Mouse (Mus musculus) cerebellum, adult 2 months (tissue): ENCODE measurements at regions not wholly inside any gene's neighbourhood (a gene's known extent, or its start where the extent isn't known, plus 50 kb on each side); places are given as distances from the start of the nearest gene placed in this dataset.

Experiments
- DNase-seq, 2 experiments: peaks; one replicate each; pipeline ENCODE4 v3.0.0; 2021
- H3K27ac ChIP-seq: fragments of 200-500 bp; 2 replicates; pipeline ENCODE4 v1.5.1; 2012; ENCODE audit warnings: low read length, control low read depth, inconsistent platforms; ENCODE audit not compliant: insufficient read depth
- H3K27me3 ChIP-seq: fragments of 200-500 bp; 2 replicates; pipeline ENCODE4 v1.6.1; 2012; ENCODE audit warnings: inconsistent platforms, mild to moderate bottlenecking, low read length, moderate library complexity; ENCODE audit not compliant: control insufficient read depth, insufficient read depth
- H3K4me1 ChIP-seq: fragments of 200-500 bp; 2 replicates; pipeline ENCODE4 v1.6.1; 2011; ENCODE audit warnings: low read length; ENCODE audit not compliant: control insufficient read depth, insufficient read depth
- H3K4me3 ChIP-seq: fragments of 200-500 bp; replicated peaks from 2 replicates; pipeline ENCODE3; 2011; ENCODE audit warnings: mild to moderate bottlenecking, low read depth, low read length, control low read depth; ENCODE audit not compliant: insufficient read depth
- CTCF ChIP-seq: fragments of 200-500 bp; IDR thresholded peaks from 2 replicates; pipeline ENCODE4 v1.5.1; 2011; ENCODE audit warnings: low read depth, mild to moderate bottlenecking, control low read depth, low read length, moderate library complexity, borderline replicate concordance; ENCODE audit not compliant: insufficient read depth
- POLR2A ChIP-seq: fragments of 200-500 bp; IDR thresholded peaks from 2 replicates; pipeline ENCODE4 v1.6.1; 2011; ENCODE audit warnings: low read length, control low read depth, borderline replicate concordance; ENCODE audit not compliant: insufficient read depth
- WGBS: fragments of 180-500 bp; shearing (Covaris S2); methylation state at CpG from one replicate; pipeline ENCODE4 v1.1.7; 2018; 5-methylcytosine and 5-hydroxymethylcytosine counted together

GRCm38 (mm10) chr12:13094111-13094851, 152.6 kb upstream of the Mycn start:
- Histone ChIP-seq H3K4me1 (no peaks in the 10 kb centered on the region), H3K27me3 (no peaks in the 10 kb centered on the region), H3K27ac (no peak overlapping the region), H3K4me3 (no peak overlapping the region)
- DNase-seq = no peak
- no peak for TF ChIP-seq CTCF
- TF ChIP-seq POLR2A = no peak
- 67% methylated on average over 9 of the region's 9 CpGs for WGBS

GRCm38 (mm10) chr12:13085951-13086350, 144.2 kb upstream of the Mycn start:
- no peak overlapping the region for H3K4me3 ChIP-seq
- TF ChIP-seq POLR2A = no peak
- no peak for TF ChIP-seq CTCF
- 73% methylated on average over 9 of the region's 9 CpGs for WGBS

GRCm38 (mm10) chr12:13085484-13085883, 143.8 kb upstream of the Mycn start:
- Histone ChIP-seq H3K27me3 (no peaks in the 10 kb centered on the region; the same call in 1 of the 2 replicates), H3K4me1 (no peaks in the 10 kb centered on the region), H3K4me3 (no peak overlapping the region), H3K27ac (no peak overlapping the region)
- DNase-seq = no peak
- WGBS = 97% methylated on average over 6 of the region's 6 CpGs
- TF ChIP-seq CTCF (no peak), POLR2A (no peak)

More at GRCm38 (mm10) chr12:13085951-13086350, 144.2 kb upstream of the Mycn start:
- no peak overlapping the region for H3K27ac ChIP-seq
- H3K27me3 ChIP-seq = no peaks in the 10 kb centered on the region; the same call in 1 of the 2 replicates
- no peaks in the 10 kb centered on the region for H3K4me1 ChIP-seq
- DNase-seq = no peak

- DNase-seq = peak in 1 of 2 experiments; percentile 15
- Histone ChIP-seq H3K27ac (no peak overlapping the region), H3K4me3 (no peak overlapping the region), H3K4me1 (no peaks in the 10 kb centered on the region), H3K27me3 (no peaks in the 10 kb centered on the region; the same call in 1 of the 2 replicates)
- WGBS = 22% methylated on average over 8 of the region's 8 CpGs
- TF ChIP-seq CTCF (no peak), POLR2A (no peak)
These were observed 141.8 kb upstream of the Mycn start for GRCm38 (mm10) chr12:13083337-13084054.

GRCm38 (mm10) chr12:13080791-13081190, 139.1 kb upstream of the Mycn start:
- no peak overlapping the region for H3K4me3 ChIP-seq
- no peaks in the 10 kb centered on the region for H3K4me1 ChIP-seq
- H3K27me3 ChIP-seq = no peaks in the 10 kb centered on the region; the same call in 1 of the 2 replicates
- no peak overlapping the region for H3K27ac ChIP-seq
- TF ChIP-seq POLR2A = no peak
- DNase-seq = no peak
- 71% methylated on average over 5 of the region's 5 CpGs for WGBS

GRCm38 (mm10) chr12:13079832-13080231, 138.1 kb upstream of the Mycn start:
- H3K4me3 ChIP-seq = no peak overlapping the region
- no peaks in the 10 kb centered on the region for H3K4me1 ChIP-seq
- H3K27me3 ChIP-seq = no peaks in the 10 kb centered on the region
- TF ChIP-seq CTCF (no peak), POLR2A (no peak)
- no peak overlapping the region for H3K27ac ChIP-seq
- 90% methylated on average over 3 of the region's 3 CpGs for WGBS
- DNase-seq = no peak

GRCm38 (mm10) chr12:13077689-13078088, 136.0 kb upstream of the Mycn start:
- no peak for DNase-seq
- H3K27ac ChIP-seq = no peak overlapping the region
- WGBS = 11% methylated on average over 4 of the region's 4 CpGs
- H3K4me3 ChIP-seq = no peak overlapping the region
- H3K4me1 ChIP-seq = no peaks in the 10 kb centered on the region
- no peaks in the 10 kb centered on the region for H3K27me3 ChIP-seq
- TF ChIP-seq CTCF (no peak), POLR2A (no peak)

- TF ChIP-seq CTCF (no peak), POLR2A (no peak)
- WGBS = 67% methylated on average over 3 of the region's 3 CpGs
These were observed 135.1 kb upstream of the Mycn start for GRCm38 (mm10) chr12:13076699-13077287.

More at GRCm38 (mm10) chr12:13076699-13077287, 135.1 kb upstream of the Mycn start:
- Histone ChIP-seq H3K27ac (no peak overlapping the region), H3K27me3 (no peaks in the 10 kb centered on the region), H3K4me1 (no peaks in the 10 kb centered on the region), H3K4me3 (no peak overlapping the region)
- no peak for DNase-seq
